Mouse (Mus musculus) T-helper 17 cell (primary cell): ENCODE data around the gene Psmd4.
"Not testable (repeated sequence)": the region's sequence is repeated elsewhere in the genome, so short reads cannot be mapped to it uniquely, and the experiment has no call there.

Experiments
- in situ Hi-C, 2 experiments: fragments of 300-600 bp; cut with MboI, MseI; formaldehyde crosslinking; loops; 1 replicate in 1 of 2; 2 replicates in 1 of 2; pipeline ENCODE4 v1.15.1; 2025; ENCODE audit warnings: high pct_unique_total_duplicates in 2 of 2

Gene Psmd4

GRCm38 (mm10) chr3:95025202-95025601 is 17.2 kb downstream of the Psmd4 start:
- in situ Hi-C loops: no loop called here

- in situ Hi-C loops: no loop called here
Measured at GRCm38 (mm10) chr3:95024551-95024950, 17.9 kb downstream of the Psmd4 start.

GRCm38 (mm10) chr3:95020956-95021355 is 21.5 kb downstream of the Psmd4 start:
- in situ Hi-C loops: not testable (repeated sequence)

GRCm38 (mm10) chr3:95018741-95019140 is 23.7 kb downstream of the Psmd4 start:
- in situ Hi-C loops: no loop called here

GRCm38 (mm10) chr3:95016532-95017056 is 25.8 kb downstream of the Psmd4 start:
- in situ Hi-C loops: no loop called here

GRCm38 (mm10) chr3:95015891-95016531 is 26.4 kb downstream of the Psmd4 start:
- in situ Hi-C loops: no loop called here

GRCm38 (mm10) chr3:95015337-95015872 is 27.0 kb downstream of the Psmd4 start, which contains the start of gene Zfp687:
Zfp687 (minus strand) TSS chr3:95015448.
- in situ Hi-C loops: no loop called here

GRCm38 (mm10) chr3:95014428-95015151 is 27.8 kb downstream of the Psmd4 start:
- in situ Hi-C loops: no loop called here

- in situ Hi-C loops: no loop called here
Measured at GRCm38 (mm10) chr3:95013699-95014427, 28.6 kb downstream of the Psmd4 start.

- in situ Hi-C loops: no loop called here
Measured at GRCm38 (mm10) chr3:95012982-95013381, 29.4 kb downstream of the Psmd4 start.

- in situ Hi-C loops: no loop called here
Measured at GRCm38 (mm10) chr3:95010396-95010795, 32.0 kb downstream of the Psmd4 start.

- in situ Hi-C loops: loop anchor here in 1 of 2 experiments (10.0 kb wide), 1 partner anchor 1877 kb away; no protein-coding TSS in a partner anchor
Measured at GRCm38 (mm10) chr3:95007706-95008105, 34.7 kb downstream of the Psmd4 start.

GRCm38 (mm10) chr3:95005651-95006050 is 36.8 kb downstream of the Psmd4 start:
- in situ Hi-C loops: loop anchor here in 1 of 2 experiments (10.0 kb wide), 1 partner anchor 1879 kb away; no protein-coding TSS in a partner anchor

GRCm38 (mm10) chr3:95003273-95003672 is 39.1 kb downstream of the Psmd4 start:
- in situ Hi-C loops: loop anchor here in 1 of 2 experiments (10.0 kb wide), 1 partner anchor 1882 kb away; no protein-coding TSS in a partner anchor

GRCm38 (mm10) chr3:95002569-95002968 is 39.8 kb downstream of the Psmd4 start:
- in situ Hi-C loops: loop anchor here in 1 of 2 experiments (10.0 kb wide), 1 partner anchor 1882 kb away; no protein-coding TSS in a partner anchor

- in situ Hi-C loops: loop anchor here (5.0 to 10.0 kb wide), 2 partner anchors 40 to 52 kb away; no protein-coding TSS in a partner anchor
Measured at GRCm38 (mm10) chr3:94996946-94997345, 45.5 kb downstream of the Psmd4 start.

- in situ Hi-C loops: no loop called here
Measured at GRCm38 (mm10) chr3:94989159-94989761, 53.2 kb downstream of the Psmd4 start.

- in situ Hi-C loops: no loop called here
Measured at GRCm38 (mm10) chr3:94987578-94987977, 54.8 kb downstream of the Psmd4 start.

GRCm38 (mm10) chr3:94985513-94985912 is 56.9 kb downstream of the Psmd4 start:
- in situ Hi-C loops: no loop called here

GRCm38 (mm10) chr3:94984312-94984711 is 58.1 kb downstream of the Psmd4 start:
- in situ Hi-C loops: no loop called here
